Mouse (Mus musculus) cortical plate, adult 2 months (tissue): ENCODE measurements around the gene Trak2.
"Not testable (repeated sequence)": the region's sequence is repeated elsewhere in the genome, so short reads cannot be mapped to it uniquely, and the experiment has no call there.

Experiments
- CTCF ChIP-seq: fragments of 200-500 bp; IDR thresholded peaks from 2 replicates; pipeline ENCODE4 v1.5.1; 2011; ENCODE audit warnings: mild to moderate bottlenecking, control low read depth, low read length; ENCODE audit not compliant: insufficient read depth; ENCODE audit errors: extremely low read depth
- POLR2A ChIP-seq: fragments of 200-500 bp; IDR thresholded peaks from 2 replicates; pipeline ENCODE4 v1.6.1; 2011; ENCODE audit warnings: mild to moderate bottlenecking, low read length, control low read depth; ENCODE audit not compliant: insufficient read depth; ENCODE audit errors: extremely low read depth

DNA sequence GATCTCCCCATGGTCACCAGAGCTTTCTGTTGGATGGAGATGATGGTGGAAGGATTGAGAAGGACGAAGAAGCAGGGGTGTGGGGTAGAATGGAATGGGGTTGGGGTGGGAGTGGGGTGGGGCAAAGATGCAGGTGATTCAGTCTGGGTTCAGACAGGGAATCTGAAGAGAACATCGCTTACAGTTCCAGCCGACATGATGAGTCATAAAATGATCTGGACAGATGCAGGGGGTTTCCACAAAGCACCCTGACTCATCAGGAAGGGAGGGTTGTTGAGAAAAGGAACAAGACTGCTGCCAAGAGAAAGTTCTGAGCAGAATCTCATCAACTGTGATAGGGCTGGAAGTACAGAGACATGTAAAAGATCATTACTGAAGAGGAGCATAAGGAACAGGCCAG is 116.4 kb downstream of the Trak2 start:
- TF ChIP-seq CTCF, POLR2A: not testable (repeated sequence)
